Mouse (Mus musculus): ENCODE data around the gene Hmgb2.

GRCm38 (mm10) chr8:57498847-57499511 lies 12.7 kb upstream of the Hmgb2 start:
- TF ChIP-seq POLR2A (IDR thresholded peaks at IDR 0.05; ENCODE audit: borderline replicate concordance, extremely low read depth, low read depth, low read length): no peak
- no peak for TF ChIP-seq CTCF (IDR thresholded peaks at IDR 0.05; ENCODE audit: insufficient read depth, low read length)

All from lung, adult 2 months (tissue).